Mouse (Mus musculus) olfactory bulb, adult 2 months (tissue): ENCODE data around the gene Rspo4. TPM values are rescaled to one million over a fixed set of nuclear protein-coding genes. Genes with fewer than 3 reads are reported as not detected.

Experiments used
- H3K27ac ChIP-seq: fragments of 200-500 bp; 2 replicates; pipeline ENCODE4 v1.5.1; 2012; ENCODE audit warnings: low read depth, low read length; ENCODE audit not compliant: insufficient read depth
- H3K4me1 ChIP-seq: fragments of 200-500 bp; 2 replicates; pipeline ENCODE4 v1.6.1; 2012; ENCODE audit warnings: low read length; ENCODE audit not compliant: control insufficient read depth, insufficient read depth
- H3K4me3 ChIP-seq: fragments of 200-500 bp; 2 replicates; pipeline ENCODE4 v1.5.1; 2012; ENCODE audit warnings: mild to moderate bottlenecking, low read depth, low read length, moderate library complexity; ENCODE audit not compliant: insufficient read depth
- CTCF ChIP-seq: fragments of 200-500 bp; IDR thresholded peaks from 2 replicates; pipeline ENCODE4 v1.5.1; 2012; ENCODE audit warnings: low read depth, mild to moderate bottlenecking, low read length, moderate library complexity; ENCODE audit not compliant: insufficient read depth
- POLR2A ChIP-seq: fragments of 200-500 bp; IDR thresholded peaks from 2 replicates; pipeline ENCODE4 v1.6.1; 2012; ENCODE audit warnings: mild to moderate bottlenecking, low read depth, low read length, moderate library complexity; ENCODE audit not compliant: insufficient read depth
- WGBS: fragments of 180-500 bp; shearing (Covaris S2); methylation state at CpG from one replicate; pipeline ENCODE4 v1.1.7; 2018; 5-methylcytosine and 5-hydroxymethylcytosine counted together
- polyA plus RNA-seq: library from polyadenylated mRNA; stranded (reverse); fragments of >200 nt; gene quantifications from 2 replicates; pipeline ENCODE4 v1.2.4, GENCODE M21; 2012; ENCODE audit warnings: low replicate concordance; ENCODE audit not compliant: missing spikeins, insufficient read depth, insufficient read length

Rspo4 gene
- polyA plus RNA-seq, 1 experiment = not detected

- peaks cover 3% of the 10 kb centered on the region; the same call in 1 of the 2 replicates for H3K4me1 ChIP-seq
- H3K27ac ChIP-seq = no peak overlapping the region
- TF ChIP-seq CTCF = no peak
- no peak for TF ChIP-seq POLR2A
- H3K4me3 ChIP-seq = no peak overlapping the region
- 70% methylated on average over 9 of the region's 9 CpGs for WGBS
These were observed 76.4 kb downstream of the Rspo4 start for GRCm38 (mm10) chr2:151919140-151919539.

- H3K4me3 ChIP-seq = no peak overlapping the region
- H3K4me1 ChIP-seq = no peaks in the 10 kb centered on the region
- no peak for TF ChIP-seq CTCF
- TF ChIP-seq POLR2A = no peak
- WGBS = 70% methylated on average over 8 of the region's 8 CpGs
- no peak overlapping the region for H3K27ac ChIP-seq
These were observed 78.3 kb downstream of the Rspo4 start for GRCm38 (mm10) chr2:151921068-151921467.

- Histone ChIP-seq H3K4me1 (no peaks in the 10 kb centered on the region), H3K4me3 (no peak overlapping the region), H3K27ac (no peak overlapping the region)
- TF ChIP-seq POLR2A = no peak
- no peak for TF ChIP-seq CTCF
- WGBS = 81% methylated on average over 4 of the region's 4 CpGs
These were observed 78.9 kb downstream of the Rspo4 start for GRCm38 (mm10) chr2:151921596-151921995.

Other genes starting within 250 kb of the Rspo4 start
- not detected in 2 replicates for gene Snph, start 210.3 kb upstream of the Rspo4 start, polyA plus RNA-seq
- gene Rad21l, start 174.4 kb upstream of the Rspo4 start, polyA plus RNA-seq = not detected in 2 replicates
- not detected in 2 replicates for gene Tmem74b, start 140.9 kb upstream of the Rspo4 start, polyA plus RNA-seq
- not detected in 2 replicates for gene Psmf1, start 98.7 kb upstream of the Rspo4 start, polyA plus RNA-seq
- gene Angpt4, start 68.3 kb downstream of the Rspo4 start, polyA plus RNA-seq = not detected in 2 replicates
- not detected in 2 replicates for gene Fam110a, start 137.3 kb downstream of the Rspo4 start, polyA plus RNA-seq
- not detected in 2 replicates for gene Slc52a3, start 153.6 kb downstream of the Rspo4 start, polyA plus RNA-seq
- gene Scrt2, start 238.6 kb downstream of the Rspo4 start, polyA plus RNA-seq = not detected in 2 replicates